Mouse (Mus musculus) spleen, adult 2 months (tissue): Measurements from ENCODE around the gene Ankrd23. TPM values are rescaled to one million over a fixed set of nuclear protein-coding genes. Genes with fewer than 3 reads are reported as not detected.
A peak's percentile ranks its signal among the peaks of the same experiment; 100 is the strongest.

Source experiments
- DNase-seq, 2 experiments: peaks; one replicate each; pipeline versions ENCODE4 v3.0.0 to v3.0.0-alpha.2; 2012 to 2021; ENCODE audit warnings: low spot score in 2 of 2, low read depth in 1 of 2
- H3K27ac ChIP-seq: fragments of 200-500 bp; 2 replicates; pipeline ENCODE4 v1.5.1; 2012; ENCODE audit warnings: low read length, inconsistent platforms; ENCODE audit not compliant: insufficient read depth
- H3K27me3 ChIP-seq: fragments of 200-500 bp; 2 replicates; pipeline ENCODE4 v1.6.1; 2012; ENCODE audit warnings: mild to moderate bottlenecking, moderate library complexity, low read length, inconsistent platforms; ENCODE audit not compliant: control insufficient read depth, insufficient read depth
- H3K36me3 ChIP-seq: fragments of 200-500 bp; 2 replicates; pipeline ENCODE4 v1.6.1; 2012; ENCODE audit warnings: mild to moderate bottlenecking, low read length, inconsistent platforms; ENCODE audit not compliant: control insufficient read depth, insufficient read depth
- H3K4me1 ChIP-seq: fragments of 200-500 bp; 2 replicates; pipeline ENCODE4 v1.6.1; 2011; ENCODE audit warnings: inconsistent platforms; ENCODE audit not compliant: control insufficient read depth, insufficient read depth, insufficient read length
- H3K4me3 ChIP-seq: fragments of 200-500 bp; 2 replicates; pipeline ENCODE4 v1.5.1; 2011; ENCODE audit warnings: mild to moderate bottlenecking, inconsistent platforms; ENCODE audit not compliant: insufficient read depth, insufficient read length; ENCODE audit errors: extremely low read depth
- CTCF ChIP-seq: fragments of 200-500 bp; IDR thresholded peaks from 2 replicates; pipeline ENCODE4 v1.5.1; 2011; ENCODE audit warnings: mild to moderate bottlenecking, inconsistent platforms; ENCODE audit not compliant: insufficient read depth, insufficient read length, insufficient replicate concordance; ENCODE audit errors: extremely low read depth
- POLR2A ChIP-seq: fragments of 200-500 bp; IDR thresholded peaks from 2 replicates; pipeline ENCODE4 v1.6.1; 2011; ENCODE audit warnings: low read depth, low read length, inconsistent platforms
- WGBS: fragments of 180-500 bp; shearing (Covaris S2); methylation state at CpG from one replicate; pipeline ENCODE4 v1.1.7; 2018; 5-methylcytosine and 5-hydroxymethylcytosine counted together
- polyA plus RNA-seq: library from polyadenylated mRNA; depleted of rRNA; stranded (reverse); fragments of >200 nt; gene quantifications from 2 replicates; pipeline ENCODE4 v1.2.3, GENCODE M21; 2012

The Ankrd23 gene
- polyA plus RNA-seq, 1 experiment: 16.6 TPM

- H3K36me3 ChIP-seq: no peaks in the 10 kb centered on the region
- H3K27ac ChIP-seq: peak overlapping the region; percentile 54; the same call in 1 of the 2 replicates
- WGBS: 60% methylated on average over 6 of the region's 6 CpGs
- H3K4me3 ChIP-seq: no peak overlapping the region
- DNase-seq: no peak
- TF ChIP-seq POLR2A (no peak), CTCF (no peak)
- H3K27me3 ChIP-seq: no peaks in the 10 kb centered on the region
- peaks cover 4% of the 10 kb centered on the region; the same call in 1 of the 2 replicates for H3K4me1 ChIP-seq
These were observed 43.3 kb upstream of the Ankrd23 start for GRCm38 (mm10) chr1:36579974-36580383.

- TF ChIP-seq CTCF (no peak), POLR2A (no peak)
- DNase-seq: no peak
- Histone ChIP-seq H3K4me1 (peaks cover 4% of the 10 kb centered on the region; the same call in 1 of the 2 replicates), H3K27ac (no peak overlapping the region), H3K27me3 (no peaks in the 10 kb centered on the region), H3K4me3 (no peak overlapping the region), H3K36me3 (no peaks in the 10 kb centered on the region)
- 78% methylated on average over 6 of the region's 6 CpGs for WGBS
These were observed 40.5 kb upstream of the Ankrd23 start for GRCm38 (mm10) chr1:36576991-36577675.

- no peak for DNase-seq
- Histone ChIP-seq H3K27me3 (no peaks in the 10 kb centered on the region), H3K36me3 (no peaks in the 10 kb centered on the region), H3K4me1 (peaks cover 4% of the 10 kb centered on the region; the same call in 1 of the 2 replicates), H3K27ac (no peak overlapping the region), H3K4me3 (no peak overlapping the region)
- 89% methylated on average over 6 of the region's 6 CpGs for WGBS
- TF ChIP-seq CTCF: no peak
- no peak for TF ChIP-seq POLR2A
These were observed 38.7 kb upstream of the Ankrd23 start for GRCm38 (mm10) chr1:36575347-36575746.

- Histone ChIP-seq H3K4me3 (no peak overlapping the region), H3K27ac (no peak overlapping the region), H3K27me3 (no peaks in the 10 kb centered on the region), H3K4me1 (no peaks in the 10 kb centered on the region; the same call in 1 of the 2 replicates), H3K36me3 (no peaks in the 10 kb centered on the region)
- 87% methylated on average over 5 of the region's 5 CpGs for WGBS
- no peak for TF ChIP-seq CTCF
- TF ChIP-seq POLR2A: no peak
- no peak for DNase-seq
These were observed 37.7 kb upstream of the Ankrd23 start for GRCm38 (mm10) chr1:36574196-36574955.

GRCm38 (mm10) chr1:36573524-36573923, 36.8 kb upstream of the Ankrd23 start:
- Histone ChIP-seq H3K4me1 (no peaks in the 10 kb centered on the region; the same call in 1 of the 2 replicates), H3K27me3 (no peaks in the 10 kb centered on the region), H3K36me3 (no peaks in the 10 kb centered on the region), H3K27ac (no peak overlapping the region), H3K4me3 (no peak overlapping the region)
- WGBS: 85% methylated on average over 8 of the region's 8 CpGs
- TF ChIP-seq POLR2A: no peak
- TF ChIP-seq CTCF: no peak
- DNase-seq: no peak

- H3K27me3 ChIP-seq: no peaks in the 10 kb centered on the region
- WGBS: 83% methylated on average over 1 of the region's 1 CpGs
These were observed 36.0 kb upstream of the Ankrd23 start for GRCm38 (mm10) chr1:36572709-36573108.

More at GRCm38 (mm10) chr1:36572709-36573108, 36.0 kb upstream of the Ankrd23 start:
- TF ChIP-seq CTCF (no peak), POLR2A (no peak)
- Histone ChIP-seq H3K36me3 (no peaks in the 10 kb centered on the region), H3K4me1 (no peaks in the 10 kb centered on the region; the same call in 1 of the 2 replicates), H3K27ac (0 out of 2 replicates have a peak overlapping the region, but pooled peaks have one; percentile 22), H3K4me3 (no peak overlapping the region)
- DNase-seq: no peak
